Mouse (Mus musculus) cortical plate, adult 2 months (tissue): ENCODE measurements around the gene Arl5a.

Source experiments
- CTCF ChIP-seq: fragments of 200-500 bp; IDR thresholded peaks from 2 replicates; pipeline ENCODE4 v1.5.1; 2011; ENCODE audit warnings: mild to moderate bottlenecking, control low read depth, low read length; ENCODE audit not compliant: insufficient read depth; ENCODE audit errors: extremely low read depth
- POLR2A ChIP-seq: fragments of 200-500 bp; IDR thresholded peaks from 2 replicates; pipeline ENCODE4 v1.6.1; 2011; ENCODE audit warnings: mild to moderate bottlenecking, low read length, control low read depth; ENCODE audit not compliant: insufficient read depth; ENCODE audit errors: extremely low read depth

- no peak for TF ChIP-seq CTCF
- no peak for TF ChIP-seq POLR2A
These were observed 21.9 kb upstream of the Arl5a start for GRCm38 (mm10) chr2:52446648-52447047.
